Mouse (Mus musculus) embryonic facial prominence, embryonic 14.5 days (tissue): Measurements from ENCODE around the gene Etv6. TPM values are rescaled to one million over a fixed set of nuclear protein-coding genes. Genes with fewer than 3 reads are reported as not detected.

Experiments
- ATAC-seq: fragments of 200-750 bp; cut with Nextera tagmentation; 2 replicates; pipeline ENCODE4 v1.8.0; 2017; ENCODE audit warnings: low read depth, moderate number of reproducible peaks, moderate TSS enrichment
- DNase-seq: peaks from one replicate; pipeline ENCODE4 v3.0.0-alpha.2; 2015; ENCODE audit warnings: low spot score
- H3K27ac ChIP-seq: fragments of 300-500 bp; sonication (generic); replicated peaks from 2 replicates; pipeline ENCODE4 v1.5.1; 2014; ENCODE audit warnings: low read depth, mild to moderate bottlenecking, low read length, moderate library complexity
- H3K27me3 ChIP-seq: fragments of 300-500 bp; sonication (generic); replicated peaks from 2 replicates; pipeline ENCODE4 v1.6.1; 2014; ENCODE audit warnings: low read length; ENCODE audit not compliant: control insufficient read depth, insufficient read depth
- H3K36me3 ChIP-seq: fragments of 300-500 bp; sonication (generic); 2 replicates; pipeline ENCODE4 v1.6.1; 2014; ENCODE audit warnings: low read length, mixed read lengths; ENCODE audit not compliant: control insufficient read depth, insufficient read depth
- H3K4me1 ChIP-seq: fragments of 300-500 bp; sonication (generic); 2 replicates; pipeline ENCODE4 v1.6.1; 2014; ENCODE audit warnings: antibody characterized with exemption, low read length; ENCODE audit not compliant: control insufficient read depth, insufficient read depth
- H3K4me2 ChIP-seq: fragments of 300-500 bp; sonication (generic); 2 replicates; pipeline ENCODE4 v1.6.1; 2014; ENCODE audit warnings: low read depth, mild to moderate bottlenecking, low read length, moderate library complexity, mixed read lengths
- H3K4me3 ChIP-seq: fragments of 300-500 bp; sonication (generic); 2 replicates; pipeline ENCODE4 v1.5.1; 2014; ENCODE audit warnings: low read depth, mild to moderate bottlenecking, low read length
- H3K9ac ChIP-seq: fragments of 300-500 bp; sonication (generic); 2 replicates; pipeline ENCODE4 v1.6.1; 2014; ENCODE audit warnings: low read depth, mild to moderate bottlenecking, low read length, moderate library complexity, mixed read lengths
- H3K9me3 ChIP-seq: fragments of 300-500 bp; sonication (generic); 2 replicates; pipeline ENCODE4 v1.6.1; 2016; ENCODE audit warnings: low read length; ENCODE audit not compliant: control insufficient read depth
- WGBS: fragments of 180-500 bp; shearing (Covaris S2); extraction: QIAGEN DNeasy Blood & Tissue Kit; methylation state at CpG from one replicate; pipeline ENCODE4 v1.1.7; 2014; 5-methylcytosine and 5-hydroxymethylcytosine counted together
- polyA plus RNA-seq: library from polyadenylated mRNA; unstranded; fragments of >200 nt; fragmentation: Nextera tagmentation; extraction: Ambion mirVana; gene quantifications from 2 replicates; pipeline ENCODE4 v1.2.1, GENCODE M21; 2014

Gene Etv6
- polyA plus RNA-seq, 1 experiment from 2014 or later = 12.4 TPM

GRCm38 (mm10) chr6:134113168-134113567 lies 77.7 kb downstream of the Etv6 start:
- Histone ChIP-seq H3K9ac (no peak overlapping the region), H3K27me3 (no peaks in the 10 kb centered on the region), H3K27ac (no peak overlapping the region), H3K9me3 (no peaks in the 10 kb centered on the region), H3K4me1 (no peaks in the 10 kb centered on the region), H3K4me3 (no peak overlapping the region), H3K4me2 (no peak overlapping the region), H3K36me3 (no peaks in the 10 kb centered on the region)
- no peak for ATAC-seq
- 65% methylated on average over 2 of the region's 2 CpGs for WGBS
- DNase-seq = peak; percentile 32

- H3K9ac ChIP-seq = no peak overlapping the region
- no peaks in the 10 kb centered on the region for H3K9me3 ChIP-seq
- WGBS = 85% methylated on average over 14 of the region's 14 CpGs
- peaks cover 8% of the 10 kb centered on the region; the same call in 1 of the 2 replicates for H3K4me1 ChIP-seq
- no peak overlapping the region for H3K27ac ChIP-seq
- no peak for ATAC-seq
- no peak for DNase-seq
- no peaks in the 10 kb centered on the region for H3K27me3 ChIP-seq
- no peaks in the 10 kb centered on the region for H3K36me3 ChIP-seq
- H3K4me2 ChIP-seq = no peak overlapping the region
- no peak overlapping the region for H3K4me3 ChIP-seq
Observed at GRCm38 (mm10) chr6:134115219-134115968, 79.9 kb downstream of the Etv6 start.

- DNase-seq = no peak
- H3K27ac ChIP-seq = no peak overlapping the region
- no peak overlapping the region for H3K4me2 ChIP-seq
- no peaks in the 10 kb centered on the region for H3K27me3 ChIP-seq
- H3K4me1 ChIP-seq = peaks cover 8% of the 10 kb centered on the region; the same call in 1 of the 2 replicates
- no peak overlapping the region for H3K9ac ChIP-seq
- H3K9me3 ChIP-seq = no peaks in the 10 kb centered on the region
- no peaks in the 10 kb centered on the region for H3K36me3 ChIP-seq
- 91% methylated on average over 13 of the region's 13 CpGs for WGBS
- no peak overlapping the region for H3K4me3 ChIP-seq
- ATAC-seq = no peak
Observed at GRCm38 (mm10) chr6:134117380-134117938, 82.0 kb downstream of the Etv6 start.

- H3K36me3 ChIP-seq = no peaks in the 10 kb centered on the region
- H3K27me3 ChIP-seq = no peaks in the 10 kb centered on the region
- peaks cover 8% of the 10 kb centered on the region; the same call in 1 of the 2 replicates for H3K4me1 ChIP-seq
- H3K9ac ChIP-seq = no peak overlapping the region
- DNase-seq (no peak), ATAC-seq (no peak)
- no peak overlapping the region for H3K4me2 ChIP-seq
- no peaks in the 10 kb centered on the region for H3K9me3 ChIP-seq
- H3K4me3 ChIP-seq = no peak overlapping the region
- H3K27ac ChIP-seq = 0 out of 2 replicates have a peak overlapping the region, but pooled peaks have one; percentile 68
- 56% methylated on average over 5 of the region's 5 CpGs for WGBS
Observed at GRCm38 (mm10) chr6:134118506-134118905, 83.0 kb downstream of the Etv6 start.

GRCm38 (mm10) chr6:134119136-134119535 lies 83.6 kb downstream of the Etv6 start:
- 14% methylated on average over 4 of the region's 4 CpGs for WGBS
- Histone ChIP-seq H3K9ac (no peak overlapping the region), H3K4me1 (peaks cover 8% of the 10 kb centered on the region; the same call in 1 of the 2 replicates), H3K4me2 (no peak overlapping the region), H3K4me3 (no peak overlapping the region), H3K27ac (peak overlapping the region; percentile 68), H3K27me3 (no peaks in the 10 kb centered on the region), H3K36me3 (no peaks in the 10 kb centered on the region), H3K9me3 (no peaks in the 10 kb centered on the region)
- DNase-seq = peak; percentile 71
- ATAC-seq = peak; percentile 87

GRCm38 (mm10) chr6:134120227-134120626 lies 84.7 kb downstream of the Etv6 start:
- Histone ChIP-seq H3K27me3 (no peaks in the 10 kb centered on the region), H3K4me3 (no peak overlapping the region)
- no peak for DNase-seq

GRCm38 (mm10) chr6:134120712-134121111 lies 85.2 kb downstream of the Etv6 start:
- H3K27ac ChIP-seq = no peak overlapping the region
- H3K27me3 ChIP-seq = no peaks in the 10 kb centered on the region
- H3K4me2 ChIP-seq = no peak overlapping the region
- H3K9ac ChIP-seq = no peak overlapping the region
- H3K9me3 ChIP-seq = no peaks in the 10 kb centered on the region
- DNase-seq = peak; percentile 53
- no peak for ATAC-seq
- 62% methylated on average over 12 of the region's 12 CpGs for WGBS
- H3K4me3 ChIP-seq = no peak overlapping the region
- H3K36me3 ChIP-seq = no peaks in the 10 kb centered on the region
- peaks cover 8% of the 10 kb centered on the region; the same call in 1 of the 2 replicates for H3K4me1 ChIP-seq

More at GRCm38 (mm10) chr6:134120227-134120626, 84.7 kb downstream of the Etv6 start:
- 72% methylated on average over 4 of the region's 4 CpGs for WGBS
- H3K9ac ChIP-seq = no peak overlapping the region
- no peak for ATAC-seq
- H3K4me2 ChIP-seq = no peak overlapping the region
- 0 out of 2 replicates have a peak overlapping the region, but pooled peaks have one; percentile 68 for H3K27ac ChIP-seq
- no peaks in the 10 kb centered on the region for H3K36me3 ChIP-seq
- peaks cover 8% of the 10 kb centered on the region; the same call in 1 of the 2 replicates for H3K4me1 ChIP-seq
- H3K9me3 ChIP-seq = no peaks in the 10 kb centered on the region

- DNase-seq = peak; percentile 45
- Histone ChIP-seq H3K9me3 (no peaks in the 10 kb centered on the region), H3K4me3 (no peak overlapping the region), H3K27me3 (no peaks in the 10 kb centered on the region), H3K36me3 (no peaks in the 10 kb centered on the region), H3K4me1 (peaks cover 8% of the 10 kb centered on the region; the same call in 1 of the 2 replicates), H3K4me2 (no peak overlapping the region), H3K9ac (no peak overlapping the region), H3K27ac (no peak overlapping the region)
- ATAC-seq = no peak; the same call in 1 of the 2 replicates
- 76% methylated on average over 5 of the region's 5 CpGs for whole genome bisulfite sequencing
Observed at GRCm38 (mm10) chr6:134122945-134123344, 87.4 kb downstream of the Etv6 start.
